Mouse (Mus musculus) MEL (cell line): Measurements from ENCODE around the gene Als2.

Experiments used
- CHD1 ChIP-seq: IDR thresholded peaks from 2 replicates; pipeline ENCODE4 v1.6.1; 2012; ENCODE audit warnings: low read depth, mild to moderate bottlenecking, inconsistent platforms, low read length, improper control_type of control experiment
- CTCF ChIP-seq, 3 experiments: IDR thresholded peaks in 2 of 3; conservative IDR thresholded peaks in 1 of 3; 2 replicates each; pipeline ENCODE4 v1.5.1; 2011 to 2012; ENCODE audit warnings: low read length in 3 of 3, low read depth in 2 of 3, mild to moderate bottlenecking in 2 of 3, improper control_type of control experiment in 1 of 3, inconsistent platforms in 1 of 3, mixed read lengths in 1 of 3, moderate library complexity in 1 of 3; ENCODE audit not compliant: control insufficient read depth in 1 of 3, insufficient read depth in 1 of 3, poor library complexity in 1 of 3, severe bottlenecking in 1 of 3
- EP300 ChIP-seq, 2 experiments: IDR thresholded peaks; 2 replicates each; pipeline ENCODE4 v1.6.1; 2011; ENCODE audit warnings: improper control_type of control experiment in 2 of 2, low read length in 2 of 2, low read depth in 1 of 2, mild to moderate bottlenecking in 1 of 2
- GATA1 ChIP-seq: IDR thresholded peaks from 2 replicates; pipeline ENCODE4 v1.6.1; 2011; ENCODE audit warnings: low read depth, low read length, improper control_type of control experiment
- KAT2A ChIP-seq: conservative IDR thresholded peaks from 2 replicates; pipeline ENCODE4 v1.6.1; 2012; ENCODE audit warnings: low read depth, low read length, improper control_type of control experiment, inconsistent platforms
- MAX ChIP-seq: IDR thresholded peaks from 2 replicates; pipeline ENCODE4 v1.6.1; 2011; ENCODE audit warnings: low read length, improper control_type of control experiment
- POLR2A ChIP-seq, 2 experiments: IDR thresholded peaks; 2 replicates each; pipeline ENCODE4 v1.6.1; 2011 to 2012; ENCODE audit warnings: low read length in 2 of 2, mild to moderate bottlenecking in 2 of 2, control low read depth in 1 of 2, improper control_type of control experiment in 1 of 2, low read depth in 1 of 2, moderate library complexity in 1 of 2; ENCODE audit not compliant: control insufficient read depth in 1 of 2, insufficient read depth in 1 of 2, poor library complexity in 1 of 2
- TAL1 ChIP-seq: IDR thresholded peaks from 2 replicates; pipeline ENCODE4 v1.6.1; 2012; ENCODE audit warnings: mild to moderate bottlenecking, inconsistent platforms, low read length, moderate library complexity, mixed read lengths
- USF1 ChIP-seq: IDR thresholded peaks from 2 replicates; pipeline ENCODE4 v1.6.1; 2014; ENCODE audit warnings: low read depth, mild to moderate bottlenecking, inconsistent platforms, low read length, improper control_type of control experiment, moderate library complexity

DNA sequence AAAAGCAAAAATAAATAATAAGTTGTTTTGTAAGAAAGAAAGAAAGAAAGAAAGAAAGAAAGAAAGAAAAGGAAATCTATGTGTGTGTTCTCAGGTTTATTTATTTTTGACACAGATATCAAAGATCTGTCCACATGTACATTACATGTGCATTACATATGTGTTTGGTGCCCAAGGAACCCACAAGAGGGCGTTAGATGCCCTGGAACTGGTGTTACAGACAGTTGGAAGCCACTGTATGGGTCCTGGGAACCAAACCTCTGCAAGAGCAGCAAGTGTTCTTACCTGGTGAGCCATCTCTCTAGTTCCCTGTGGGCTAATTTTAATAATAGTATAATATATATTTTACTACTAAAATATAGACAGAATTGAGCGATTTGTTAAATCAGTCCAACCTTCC is 6.7 kb upstream of the Als2 start:
- no peak for TF ChIP-seq USF1
- peak in 2 of 3 experiments; percentile 12 to 42; a peak in 2 of 6 replicates for TF ChIP-seq CTCF (IDR thresholded peaks at IDR 0.05 in 2 of 3, conservative IDR thresholded peaks at IDR 0.05 in 1 of 3; ENCODE audit: control insufficient read depth in 1 of 3, insufficient read depth in 1 of 3, low read depth in 2 of 3, low read length in 3 of 3, poor library complexity in 1 of 3, severe bottlenecking in 1 of 3)
- TF ChIP-seq GATA1 = no peak
- TF ChIP-seq EP300 (IDR thresholded peaks at IDR 0.05; ENCODE audit: low read depth in 1 of 2, low read length in 2 of 2) = no peak
- TF ChIP-seq CHD1 = no peak
- no peak for TF ChIP-seq KAT2A
- no peak for TF ChIP-seq TAL1
- no peak for TF ChIP-seq POLR2A (IDR thresholded peaks at IDR 0.05; ENCODE audit: control insufficient read depth in 1 of 2, insufficient read depth in 1 of 2, low read depth in 1 of 2, low read length in 2 of 2, poor library complexity in 1 of 2)
- no peak for TF ChIP-seq MAX
